Mouse (Mus musculus) heart, adult 2 months (tissue): ENCODE measurements around the gene Pdk3.

Experiments used
- CTCF ChIP-seq: fragments of 200-600 bp; IDR thresholded peaks from 2 replicates; pipeline ENCODE4 v1.8.1; 2022; ENCODE audit warnings: antibody characterized with exemption, mild to moderate bottlenecking, moderate library complexity
- POLR2A ChIP-seq: fragments of 200-500 bp; IDR thresholded peaks from 2 replicates; pipeline ENCODE4 v1.6.1; 2011; ENCODE audit warnings: mild to moderate bottlenecking, low read depth, low read length, control low read depth; ENCODE audit not compliant: insufficient read depth

GRCm38 (mm10) chrX:93732975-93733748, 98.8 kb downstream of the Pdk3 start:
- TF ChIP-seq CTCF, result no peak
- no peak for TF ChIP-seq POLR2A
